Mouse (Mus musculus) adrenal gland, postnatal 0 days (tissue): Measurements from ENCODE around the gene Sftpa1. TPM values are rescaled to one million over a fixed set of nuclear protein-coding genes. Genes with fewer than 3 reads are reported as not detected.

Experiments
- polyA plus RNA-seq: library from polyadenylated mRNA; unstranded; fragments of >200 nt; fragmentation: Nextera tagmentation; extraction: Ambion mirVana; gene quantifications from 2 replicates; pipeline ENCODE4 v1.2.1, GENCODE M21; 2015

The Sftpa1 gene
- 2.2 and 3.8 TPM in 2 replicates for polyA plus RNA-seq

GRCm38 (mm10) chr14:41131540-41131939 is at the start of gene Sftpa1:
Sftpa1 (plus strand) TSS chr14:41131782.

GRCm38 (mm10) chr14:41104853-41105444 is 26.6 kb upstream of the Sftpa1 start, which contains the start of gene Mat1a:
Mat1a (plus strand) TSS chr14:41105035.

GRCm38 (mm10) chr14:41151220-41151898 is 19.8 kb downstream of the Sftpa1 start, which contains the start of gene Mbl1:
Mbl1 (plus strand) TSS chr14:41151458.

GRCm38 (mm10) chr14:41185059-41185821 is 53.7 kb downstream of the Sftpa1 start, which contains the start of gene Sftpd:
Sftpd (minus strand) TSS chr14:41185149.

Other genes with a start within 250 kb of the Sftpa1 start
- 0.22 and 0.68 TPM in 2 replicates for gene Sh2d4b, start 238.5 kb upstream of the Sftpa1 start, polyA plus RNA-seq
- gene Tspan14, start 165.0 kb upstream of the Sftpa1 start, polyA plus RNA-seq, result 31.9 and 41.1 TPM in 2 replicates
- 38.5 and 41.0 TPM in 2 replicates for gene Fam213a, start 118.0 kb upstream of the Sftpa1 start, polyA plus RNA-seq
- 0.28 and 0.52 TPM in 2 replicates for gene Dydc2, start 62.6 kb upstream of the Sftpa1 start, polyA plus RNA-seq
- gene Dydc1, start 58.9 kb upstream of the Sftpa1 start, polyA plus RNA-seq, result not detected in 2 replicates
- gene Mat1a, start 26.7 kb upstream of the Sftpa1 start, polyA plus RNA-seq, result 23.4 and 38.4 TPM in 2 replicates
- gene Mbl1, start 19.7 kb downstream of the Sftpa1 start, polyA plus RNA-seq, result 1.3 and 2.0 TPM in 2 replicates
- 1.0 and 1.2 TPM in 2 replicates for gene Sftpd, start 53.4 kb downstream of the Sftpa1 start, polyA plus RNA-seq
- not detected in 2 replicates for gene Gm2832, start 147.0 kb downstream of the Sftpa1 start, polyA plus RNA-seq
- gene Gm5798, start 216.8 kb downstream of the Sftpa1 start, polyA plus RNA-seq, result not detected in 2 replicates